Mouse (Mus musculus): ENCODE measurements around the gene Ccp110.

DNA sequence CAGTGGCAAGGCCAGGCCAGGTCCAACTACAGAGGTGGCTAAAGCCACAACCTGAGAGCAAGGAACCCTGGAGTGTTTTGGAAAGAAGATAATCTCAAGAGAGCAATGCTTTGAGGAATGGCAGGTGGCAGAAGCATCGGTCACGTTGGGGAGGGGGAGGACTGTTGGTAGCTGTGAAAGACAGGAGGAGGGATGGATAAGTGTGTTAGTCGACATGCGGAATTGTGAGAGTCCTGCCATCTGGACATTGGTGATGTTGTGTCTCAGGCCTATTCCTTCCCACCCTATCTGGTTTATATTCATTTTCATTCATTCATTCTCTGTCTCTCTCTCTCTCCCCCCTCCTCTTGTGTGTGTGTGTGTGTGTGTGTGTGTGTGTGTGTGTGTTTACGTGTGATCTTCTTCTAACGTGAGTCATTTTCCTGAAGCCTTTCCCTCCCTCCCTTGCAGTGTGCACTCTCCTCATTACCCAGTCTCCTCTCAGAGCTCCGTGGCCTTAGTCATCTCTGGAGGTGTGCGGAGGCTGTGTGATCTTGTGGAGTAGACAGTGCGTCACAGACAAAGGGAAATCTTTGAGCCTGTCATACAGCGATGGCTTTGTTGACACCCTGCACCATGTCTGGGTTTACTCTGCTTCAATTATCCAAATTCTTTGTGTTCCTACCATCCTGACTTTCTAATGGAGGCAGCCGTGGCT, 71.1 kb downstream of the Ccp110 start:
- no peak for TF ChIP-seq CTCF (IDR thresholded peaks at IDR 0.05; ENCODE audit: extremely low read depth, insufficient read length, insufficient replicate concordance, low read depth, low read length)
- no peak for TF ChIP-seq POLR2A (IDR thresholded peaks at IDR 0.05; ENCODE audit: low read depth, low read length)

Data from small intestine, adult 2 months (tissue).